In genomic region chr2:118203739-118204461, GRCm38 (mm10) we compare ENCODE assay signal across 8 mouse cellular contexts. TPM values are rescaled to one million over a fixed set of nuclear protein-coding genes. Genes with fewer than 3 reads are reported as not detected.
DNase-seq lines count a peak whose midpoint lies in the region; ATAC-seq lines count a peak whose summit lies in the region.

No protein-coding gene starts in this region.

- peak overlapping the region; percentile 83 for H3K27ac ChIP-seq in hindbrain, embryonic 11.5 days (ENCODE audit: low read depth, low read length)
- peak overlapping the region; percentile 79 for H3K27ac ChIP-seq in midbrain, embryonic 15.5 days

- 14% methylated on average over 16 of the region's 16 CpGs for WGBS in hindbrain, embryonic 11.5 days
- WGBS in midbrain, embryonic 15.5 days: 4% methylated on average over 16 of the region's 16 CpGs

- H3K9me3 ChIP-seq in hindbrain, embryonic 11.5 days (ENCODE audit: control insufficient read depth, low read length): no peaks in the 10 kb centered on the region
- H3K9me3 ChIP-seq in midbrain, embryonic 15.5 days: no peaks in the 10 kb centered on the region

- H3K4me1 ChIP-seq in hindbrain, embryonic 11.5 days (replicated peaks; ENCODE audit: control insufficient read depth, insufficient read depth, low read length): peaks cover 7% of the 10 kb centered on the region
- peaks cover 37% of the 10 kb centered on the region for H3K4me1 ChIP-seq in midbrain, embryonic 15.5 days

- H3K4me3 ChIP-seq in hindbrain, embryonic 11.5 days (ENCODE audit: low read depth, low read length): no peak overlapping the region
- peak overlapping the region; percentile 12; the same call in 1 of the 2 replicates for H3K4me3 ChIP-seq in midbrain, embryonic 15.5 days

- H3K4me2 ChIP-seq in hindbrain, embryonic 11.5 days (replicated peaks; ENCODE audit: low read depth, low read length): peak overlapping the region; percentile 6; the same call in 1 of the 2 replicates
- H3K4me2 ChIP-seq in midbrain, embryonic 15.5 days: peak overlapping the region; percentile 41

- 0 out of 2 replicates have a peak overlapping the region, but pooled peaks have one; percentile 4 for H3K9ac ChIP-seq in hindbrain, embryonic 11.5 days (ENCODE audit: low read depth, low read length)
- H3K9ac ChIP-seq in midbrain, embryonic 15.5 days: no peak overlapping the region

- H3K36me3 ChIP-seq in hindbrain, embryonic 11.5 days (ENCODE audit: control insufficient read depth, insufficient read depth, low read length): no peaks in the 10 kb centered on the region
- no peaks in the 10 kb centered on the region for H3K36me3 ChIP-seq in midbrain, embryonic 15.5 days (replicated peaks)

- peak; percentile 37 for DNase-seq in embryo, embryonic 9.5 days (ENCODE audit: extremely low spot score)
- peak; percentile 62 for DNase-seq in hindbrain, embryonic 11.5 days (ENCODE audit: low spot score)
- DNase-seq in layer of hippocampus, adult 9-11 months: peak; percentile 64
- no peak for DNase-seq in gastrocnemius, adult 8-10 months (ENCODE audit: low spot score in 2 of 2)
- DNase-seq in adrenal gland, adult 18-20 months (ENCODE audit: low spot score in 2 of 2): no peak

- ATAC-seq in cerebellum, adult (ENCODE audit: insufficient number of reproducible peaks, low FRiP score, low TSS enrichment): 0 out of 2 replicates have a peak, but pooled peaks have one; percentile 16
- peak; percentile 75 for ATAC-seq in hindbrain, embryonic 11.5 days (ENCODE audit: low FRiP score)
- ATAC-seq in midbrain, embryonic 15.5 days (replicated peaks): peak; percentile 79
- ATAC-seq in erythroblast, adult 5-6 weeks (replicated peaks; ENCODE audit: low FRiP score, poor library complexity, severe bottlenecking): no peak

- no peaks in the 10 kb centered on the region for H3K27me3 ChIP-seq in hindbrain, embryonic 11.5 days (ENCODE audit: control insufficient read depth, insufficient read depth, low read length)
- no peaks in the 10 kb centered on the region for H3K27me3 ChIP-seq in midbrain, embryonic 15.5 days (replicated peaks)

RNA-seq across cellular contexts. Expression of gene Fsip1, which starts 52.9 kb away (rescaled TPM):
- 3.5 and 4.6 TPM in 2 replicates for polyA plus RNA-seq in hindbrain, embryonic 11.5 days (2014; fragmentation: Nextera tagmentation; extraction: Ambion mirVana)
- 3.0 and 3.1 TPM in 2 replicates for polyA plus RNA-seq in midbrain, embryonic 15.5 days (2015; fragmentation: Nextera tagmentation; extraction: Ambion mirVana)
- total RNA-seq in gastrocnemius, adult 8-10 months (2022): not detected
- not detected in 2 replicates for total RNA-seq in erythroblast, adult 5-6 weeks (2015; ENCODE audit: low replicate concordance)
- not detected in 2 replicates for total RNA-seq in erythroblast, adult 5-6 weeks (2017; ENCODE audit: low replicate concordance)
- under 1 TPM in 1 of 2 experiments, not detected in 1; 0.26 TPM for total RNA-seq in adrenal gland, adult 18-20 months (2021)

Comparison
In these comparisons a context has a peak if more than half of its experiments do, and no peak if none do; other contexts are left out.
1. DNase-seq: peak in embryo, embryonic 9.5 days (single experiment), hindbrain, embryonic 11.5 days (single experiment) and layer of hippocampus, adult 9-11 months (single experiment); none in gastrocnemius, adult 8-10 months (0 of 2) and adrenal gland, adult 18-20 months (0 of 2).